7 mouse cellular contexts compared by ENCODE assay signal in genomic region chr14:21993251-21994060, GRCm38 (mm10). TPM values are rescaled to one million over a fixed set of nuclear protein-coding genes. Genes with fewer than 3 reads are reported as not detected.
DNase-seq lines count a peak whose midpoint lies in the region.

No protein-coding gene starts in this region.

- peak; percentile 21 for DNase-seq in thymus, postnatal 4 days
- DNase-seq in thymus, postnatal 36 days: no peak
- peak; percentile 40 for DNase-seq in fibroblast of lung, adult 2 months (ENCODE audit: low read depth)
- peak; percentile 83 for DNase-seq in kidney, adult 9 months
- DNase-seq in lung, postnatal 10 days: peak; percentile 47
- no peak for DNase-seq in left cerebral cortex, adult 8-10 months (ENCODE audit: low spot score in 2 of 2)
- no peak for DNase-seq in T-cell, adult 2 months (ENCODE audit: low spot score)

RNA-seq across cellular contexts. Expression of gene Zfp503, which starts 4.1 kb away (rescaled TPM):
- 1 to 10 TPM; 3.7 to 6.1 (median 5.1) TPM for total RNA-seq in left cerebral cortex, adult 8-10 months (2022)

RNA-seq across cellular contexts. Expression of gene Lrmda, which starts 26.1 kb away (rescaled TPM):
- total RNA-seq in left cerebral cortex, adult 8-10 months (2022): 1 to 10 TPM; 1.2 to 2.4 (median 1.3) TPM

Comparison
In these comparisons a context has a peak if more than half of its experiments do, and no peak if none do; other contexts are left out.
1. DNase-seq: peak in thymus, postnatal 4 days (single experiment), fibroblast of lung, adult 2 months (single experiment), kidney, adult 9 months (single experiment) and lung, postnatal 10 days (single experiment); none in thymus, postnatal 36 days (0 of 2), left cerebral cortex, adult 8-10 months (0 of 2) and T-cell, adult 2 months (single experiment).